Mouse (Mus musculus) liver, embryonic 15.5 days (tissue): ENCODE data around the gene Zfp987. TPM values are rescaled to one million over a fixed set of nuclear protein-coding genes. Genes with fewer than 3 reads are reported as not detected.
"Not testable (repeated sequence)": the region's sequence is repeated elsewhere in the genome, so short reads cannot be mapped to it uniquely, and the experiment has no call there.

Source experiments
- ATAC-seq: fragments of 200-750 bp; cut with Nextera tagmentation; 2 replicates; pipeline ENCODE4 v1.8.0; 2017; ENCODE audit warnings: moderate number of reproducible peaks, mild to moderate bottlenecking, moderate library complexity; ENCODE audit not compliant: insufficient read depth
- H3K27ac ChIP-seq: fragments of 300-500 bp; sonication (generic); replicated peaks from 2 replicates; pipeline ENCODE4 v1.5.1; 2015; ENCODE audit warnings: mild to moderate bottlenecking, inconsistent platforms
- H3K27me3 ChIP-seq: fragments of 300-500 bp; sonication (generic); 2 replicates; pipeline ENCODE4 v1.6.1; 2015; ENCODE audit warnings: mild to moderate bottlenecking, inconsistent platforms
- H3K36me3 ChIP-seq: fragments of 300-500 bp; sonication (generic); replicated peaks from 2 replicates; pipeline ENCODE4 v1.6.1; 2015; ENCODE audit warnings: moderate library complexity, mild to moderate bottlenecking, inconsistent platforms
- H3K4me1 ChIP-seq: fragments of 300-500 bp; sonication (generic); replicated peaks from 2 replicates; pipeline ENCODE4 v1.6.1; 2015; ENCODE audit warnings: inconsistent platforms
- H3K4me2 ChIP-seq: fragments of 300-500 bp; sonication (generic); 2 replicates; pipeline ENCODE4 v1.6.1; 2015; ENCODE audit warnings: moderate library complexity, mild to moderate bottlenecking, inconsistent platforms
- H3K4me3 ChIP-seq: fragments of 300-500 bp; sonication (generic); replicated peaks from 2 replicates; pipeline ENCODE4 v1.5.1; 2015; ENCODE audit warnings: mild to moderate bottlenecking, inconsistent platforms
- H3K9ac ChIP-seq: fragments of 300-500 bp; sonication (generic); 2 replicates; pipeline ENCODE4 v1.6.1; 2015; ENCODE audit warnings: moderate library complexity, mild to moderate bottlenecking, inconsistent platforms
- H3K9me3 ChIP-seq: fragments of 300-500 bp; sonication (generic); replicated peaks from 2 replicates; pipeline ENCODE4 v1.6.1; 2016; ENCODE audit warnings: inconsistent platforms
- WGBS: fragments of 180-500 bp; shearing (Covaris S2); methylation state at CpG from one replicate; pipeline ENCODE4 v1.1.7; 2015; ENCODE audit warnings: mixed read lengths; ENCODE audit not compliant: insufficient replicate concordance; 5-methylcytosine and 5-hydroxymethylcytosine counted together
- polyA plus RNA-seq: library from polyadenylated mRNA; unstranded; fragments of >200 nt; fragmentation: Nextera tagmentation; extraction: Ambion mirVana; gene quantifications from 2 replicates; pipeline ENCODE4 v1.2.1, GENCODE M21; 2015

The Zfp987 gene
- 0.10 TPM in 2 replicates for polyA plus RNA-seq

DNA sequence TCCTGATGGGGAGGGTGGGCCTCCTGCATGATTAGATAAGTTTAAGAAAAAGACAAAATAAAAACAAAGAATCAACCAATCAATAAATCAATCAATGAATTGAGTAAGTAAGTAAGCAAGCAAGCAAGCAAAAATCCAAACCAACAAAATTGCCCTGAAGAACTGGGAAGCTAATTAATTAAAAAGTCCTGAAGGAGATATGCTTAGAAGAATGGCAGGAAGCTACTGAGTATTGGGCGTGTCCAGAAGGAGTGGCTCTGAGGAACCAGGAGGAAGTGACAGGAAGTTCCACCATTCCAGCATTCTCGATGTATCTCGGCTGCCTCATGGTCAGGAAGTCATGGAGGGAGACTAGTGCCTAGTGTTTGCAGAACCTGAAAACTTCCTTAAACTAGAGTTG lies at the start of gene Zfp987:
Zfp987 (plus strand) TSS at position 301 of the 400 bp plus-strand sequence.
- not testable (repeated sequence) for H3K4me2 ChIP-seq, ATAC-seq, H3K9me3 ChIP-seq, H3K36me3 ChIP-seq, H3K4me3 ChIP-seq, H3K9ac ChIP-seq, H3K27ac ChIP-seq, H3K27me3 ChIP-seq, H3K4me1 ChIP-seq
- 61% methylated on average over 3 of the region's 3 CpGs for WGBS

DNA sequence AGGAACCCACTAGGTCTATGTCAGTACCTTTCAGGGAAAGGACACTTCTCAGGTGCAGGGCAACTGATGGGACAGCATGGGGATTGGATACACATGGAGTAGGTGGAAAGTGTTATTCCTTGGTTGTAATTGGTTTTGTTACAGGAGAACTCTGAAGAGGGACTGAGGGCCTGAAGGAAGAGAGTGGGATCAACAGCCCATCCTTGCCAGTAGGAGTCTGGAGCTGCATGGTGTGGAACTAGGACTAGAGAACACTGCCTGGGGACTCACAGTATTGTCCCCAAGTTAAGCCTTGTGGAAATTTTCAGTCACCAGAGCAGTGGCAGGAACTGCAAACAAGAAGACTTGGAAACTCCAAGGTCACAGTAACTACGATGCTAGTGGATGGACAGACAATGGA lies 44.6 kb upstream of the Zfp987 start:
- 49% methylated on average over 1 of the region's 1 CpGs for WGBS
- ATAC-seq, H3K27me3 ChIP-seq: not testable (repeated sequence)

DNA sequence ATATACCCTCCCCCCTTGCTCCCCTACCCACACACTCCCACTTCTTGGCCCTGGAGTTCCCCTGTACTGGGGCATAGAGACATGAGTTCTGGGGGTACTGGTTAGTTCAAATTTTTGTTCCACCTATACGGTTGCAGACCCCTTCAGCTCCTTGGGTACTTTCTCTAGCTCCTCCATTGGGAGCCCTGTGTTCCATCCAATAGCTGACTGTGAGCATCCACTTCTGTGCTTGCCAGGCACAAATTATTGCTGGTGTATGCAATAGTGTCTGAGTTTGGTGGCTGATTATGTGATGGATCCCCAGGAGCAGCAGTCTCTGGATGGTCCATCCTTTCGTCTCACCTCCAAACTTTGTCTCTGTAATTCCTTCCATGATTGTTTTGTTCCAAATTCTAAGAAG lies 43.7 kb upstream of the Zfp987 start:
- not testable (repeated sequence) for H3K4me2 ChIP-seq, H3K4me1 ChIP-seq, H3K4me3 ChIP-seq, H3K36me3 ChIP-seq, ATAC-seq, H3K27me3 ChIP-seq, H3K9ac ChIP-seq, H3K27ac ChIP-seq, H3K9me3 ChIP-seq
- WGBS = 63% methylated on average over 2 of the region's 2 CpGs

More for the DNA sequence above, 44.6 kb upstream of the Zfp987 start:
- not testable (repeated sequence) for H3K36me3 ChIP-seq, H3K9me3 ChIP-seq, H3K27ac ChIP-seq, H3K4me2 ChIP-seq, H3K9ac ChIP-seq, H3K4me1 ChIP-seq, H3K4me3 ChIP-seq

DNA sequence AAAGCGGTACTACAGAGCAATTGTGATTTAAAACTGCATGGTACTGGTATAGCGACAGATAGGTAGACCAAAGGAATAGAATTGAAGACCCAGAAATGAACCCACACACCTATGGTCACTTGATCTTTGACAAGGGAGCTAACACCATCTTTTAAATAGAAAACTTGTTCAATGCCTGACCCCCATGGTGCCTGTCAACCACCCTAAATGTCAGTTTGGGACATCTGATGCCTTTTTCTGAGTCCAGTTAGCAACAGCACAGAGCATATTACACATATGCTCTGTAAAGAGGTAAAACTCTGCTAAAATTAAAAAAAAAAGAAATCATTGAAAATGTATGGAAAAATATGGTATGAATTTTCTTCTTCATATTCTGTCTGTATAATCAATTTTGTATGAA lies 41.8 kb upstream of the Zfp987 start:
- Histone ChIP-seq H3K36me3 (no peaks in the 10 kb centered on the region), H3K4me1 (no peaks in the 10 kb centered on the region), H3K9me3 (0 out of 2 replicates have a peak, but pooled peaks cover 3% of the 10 kb centered on the region), H3K9ac (no peak overlapping the region), H3K27me3 (no peaks in the 10 kb centered on the region), H3K4me2 (no peak overlapping the region), H3K4me3 (no peak overlapping the region), H3K27ac (no peak overlapping the region)
- WGBS = 50% methylated on average over 2 of the region's 2 CpGs
- ATAC-seq = no peak

DNA sequence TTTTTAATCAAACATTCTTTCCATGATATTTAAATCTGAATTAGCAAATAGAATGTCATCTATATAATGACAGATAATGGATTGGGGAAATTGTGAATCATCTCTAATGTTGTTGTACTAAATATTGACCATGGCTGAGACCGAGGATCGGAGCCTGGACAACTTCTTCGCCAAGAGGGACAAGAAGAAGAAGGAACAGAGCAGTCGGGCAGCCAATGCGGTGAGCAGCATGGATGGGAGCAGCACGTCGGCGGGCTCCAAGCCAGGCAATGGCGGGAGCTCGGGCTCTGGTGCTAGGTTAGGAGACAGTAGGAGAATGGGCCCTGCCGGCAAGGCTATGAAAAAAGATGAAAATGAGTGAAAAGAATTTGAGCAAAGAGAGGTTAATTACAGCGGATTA lies 38.5 kb upstream of the Zfp987 start:
- H3K4me2 ChIP-seq, H3K9me3 ChIP-seq, H3K9ac ChIP-seq, H3K4me3 ChIP-seq, ATAC-seq, H3K36me3 ChIP-seq, H3K4me1 ChIP-seq, H3K27me3 ChIP-seq, H3K27ac ChIP-seq: not testable (repeated sequence)
- WGBS = 71% methylated on average over 12 of the region's 12 CpGs

DNA sequence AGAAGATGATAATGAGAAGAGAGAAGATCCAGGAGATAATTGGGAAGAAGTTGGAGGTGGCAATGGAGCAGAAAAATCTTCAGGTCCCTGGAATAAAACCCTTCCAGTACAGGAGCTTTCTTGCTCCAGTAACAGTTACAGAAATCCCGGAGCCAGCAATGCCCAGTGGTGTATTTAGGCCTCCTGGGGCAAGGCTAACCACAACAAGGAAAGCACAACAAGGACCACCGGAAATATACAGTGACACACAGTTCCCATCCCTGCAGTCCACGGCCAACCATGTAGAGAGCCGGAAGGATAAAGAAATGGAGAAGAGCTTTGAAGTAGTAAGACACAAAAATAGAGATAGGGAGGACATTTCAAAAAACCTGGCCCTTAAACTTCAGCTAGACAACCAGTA lies 38.0 kb upstream of the Zfp987 start:
- H3K4me2 ChIP-seq, H3K27me3 ChIP-seq, H3K36me3 ChIP-seq, H3K4me1 ChIP-seq, H3K9ac ChIP-seq, H3K4me3 ChIP-seq, H3K9me3 ChIP-seq, H3K27ac ChIP-seq, ATAC-seq: not testable (repeated sequence)
- 73% methylated on average over 4 of the region's 4 CpGs for WGBS

DNA sequence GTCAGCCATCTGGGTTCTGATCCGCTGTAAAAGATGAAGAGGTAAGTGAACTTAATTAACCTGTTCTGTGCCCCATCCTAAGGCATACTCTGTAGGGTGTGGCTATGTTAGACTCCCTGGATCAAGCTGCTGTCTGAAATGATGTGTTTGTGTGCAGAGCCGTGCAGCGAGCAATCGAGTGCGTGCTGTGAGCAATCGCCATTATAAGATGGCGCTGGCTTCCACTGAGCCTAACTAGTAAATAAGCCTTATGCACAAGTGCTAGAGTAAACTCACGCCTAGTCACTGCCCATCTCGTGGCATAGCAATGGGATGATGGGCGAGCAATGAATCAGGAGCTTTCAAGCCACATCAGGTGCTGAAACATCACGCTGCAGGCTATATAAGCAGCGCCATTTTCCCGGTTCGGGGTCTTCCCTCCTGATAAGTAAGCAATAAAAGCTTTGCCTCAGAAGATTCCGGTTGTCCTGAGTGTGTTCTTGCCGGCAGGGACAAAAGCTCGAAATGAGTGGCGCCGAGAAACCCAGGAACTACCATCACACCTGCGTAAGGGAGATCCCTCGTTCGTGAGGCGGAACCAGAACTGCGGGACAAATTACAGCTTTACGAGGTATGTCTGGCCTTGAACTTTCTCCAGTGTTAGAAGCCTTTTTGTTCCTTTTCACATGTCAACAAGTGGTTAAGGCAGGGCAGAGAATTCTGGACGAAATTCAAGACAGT lies 37.0 kb upstream of the Zfp987 start:
- H3K9ac ChIP-seq, H3K4me3 ChIP-seq, H3K4me2 ChIP-seq, ATAC-seq, H3K4me1 ChIP-seq, H3K36me3 ChIP-seq, H3K27ac ChIP-seq, H3K27me3 ChIP-seq: not testable (repeated sequence)
- 0 out of 2 replicates have a peak, but pooled peaks cover 11% of the 10 kb centered on the region for H3K9me3 ChIP-seq
- 77% methylated on average over 25 of the region's 26 CpGs for WGBS

DNA sequence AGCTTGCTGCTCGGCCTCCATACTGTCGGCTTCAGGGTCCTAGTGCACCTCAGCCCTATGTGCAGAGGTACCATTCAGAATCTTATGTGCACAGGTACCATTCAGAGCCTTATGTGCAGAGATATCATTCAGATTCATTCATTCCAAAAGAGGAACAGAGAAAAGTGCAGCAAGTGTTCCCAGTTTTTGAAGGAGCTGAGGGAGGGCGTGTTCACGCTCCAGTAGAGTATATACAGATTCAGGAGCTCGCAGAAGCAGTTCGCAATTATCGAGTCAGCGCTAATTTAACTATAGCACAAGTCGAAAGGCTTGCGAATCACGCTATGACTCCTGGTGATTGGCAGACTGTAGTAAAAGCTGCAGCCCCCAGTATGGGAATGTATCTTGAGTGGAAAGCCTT lies 36.0 kb upstream of the Zfp987 start:
- H3K9ac ChIP-seq, H3K27ac ChIP-seq, H3K4me1 ChIP-seq, H3K36me3 ChIP-seq, H3K27me3 ChIP-seq, H3K4me3 ChIP-seq, H3K4me2 ChIP-seq, ATAC-seq: not testable (repeated sequence)
- H3K9me3 ChIP-seq = 0 out of 2 replicates have a peak, but pooled peaks cover 11% of the 10 kb centered on the region
- WGBS = 74% methylated on average over 11 of the region's 11 CpGs

DNA sequence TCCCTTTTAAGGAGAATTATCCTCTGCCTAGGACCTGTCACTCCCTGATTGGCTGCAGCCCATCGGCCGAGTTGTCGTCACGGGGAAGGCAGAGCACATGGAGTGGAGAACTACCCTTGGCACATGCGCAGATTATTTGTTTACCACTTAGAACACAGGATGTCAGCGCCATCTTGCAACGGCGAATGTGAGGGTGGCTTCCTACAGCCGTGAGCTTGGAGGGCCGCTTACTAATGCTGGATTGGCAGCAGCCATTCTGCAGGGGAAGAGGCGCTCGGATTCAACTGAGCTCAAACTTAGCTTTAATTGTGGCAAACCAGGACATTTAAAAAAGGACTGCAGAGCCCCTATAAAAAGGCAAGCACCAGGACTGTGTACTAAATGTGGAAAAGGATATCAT lies 35.1 kb upstream of the Zfp987 start:
- H3K4me2 ChIP-seq, H3K4me3 ChIP-seq, H3K9ac ChIP-seq, H3K36me3 ChIP-seq, H3K27me3 ChIP-seq, ATAC-seq, H3K27ac ChIP-seq, H3K4me1 ChIP-seq: not testable (repeated sequence)
- 0 out of 2 replicates have a peak, but pooled peaks cover 11% of the 10 kb centered on the region for H3K9me3 ChIP-seq
- WGBS = 83% methylated on average over 12 of the region's 12 CpGs

DNA sequence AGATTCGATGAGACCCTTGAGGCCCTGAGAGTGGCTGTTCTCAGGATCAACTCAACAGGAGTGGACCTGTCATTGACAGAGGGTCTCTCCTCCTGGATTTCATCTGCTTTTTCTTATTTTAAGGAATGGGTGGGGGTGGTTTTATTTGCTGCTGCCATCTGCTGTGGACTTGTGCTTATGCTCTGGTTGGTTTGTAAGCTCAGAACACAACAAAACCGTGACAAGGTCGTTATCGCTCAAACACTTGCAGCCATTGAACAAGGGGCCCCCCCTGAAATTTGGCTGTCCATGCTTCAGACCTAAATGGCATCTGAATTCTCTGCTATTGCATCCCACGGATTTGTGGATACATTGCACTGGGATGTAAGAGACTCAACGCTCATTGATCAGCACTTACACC lies 34.1 kb upstream of the Zfp987 start:
- 0 out of 2 replicates have a peak, but pooled peaks cover 15% of the 10 kb centered on the region for H3K9me3 ChIP-seq
- H3K4me2 ChIP-seq, H3K4me3 ChIP-seq, H3K36me3 ChIP-seq, ATAC-seq, H3K4me1 ChIP-seq, H3K27ac ChIP-seq, H3K27me3 ChIP-seq, H3K9ac ChIP-seq: not testable (repeated sequence)
- 58% methylated on average over 6 of the region's 6 CpGs for WGBS

DNA sequence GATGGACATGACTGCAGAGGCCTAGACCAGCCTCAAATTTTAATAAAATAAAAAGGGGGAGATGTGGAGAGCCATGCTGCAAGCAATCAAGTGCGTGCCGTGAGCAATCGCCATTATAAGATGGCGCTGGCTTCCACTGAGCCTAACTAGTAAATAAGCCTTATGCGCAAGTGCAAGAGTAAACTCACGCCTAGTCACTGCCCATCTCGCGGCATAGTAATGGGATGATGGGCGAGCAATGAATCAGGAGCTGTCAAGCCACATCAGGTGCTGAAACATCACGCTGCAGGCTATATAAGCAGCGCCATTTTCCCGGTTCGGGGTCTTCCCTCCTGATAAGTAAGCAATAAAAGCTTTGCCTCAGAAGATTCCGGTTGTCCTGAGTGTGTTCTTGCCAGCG lies 33.5 kb upstream of the Zfp987 start:
- H3K36me3 ChIP-seq, H3K9ac ChIP-seq, H3K4me1 ChIP-seq, H3K27ac ChIP-seq, H3K4me2 ChIP-seq, H3K4me3 ChIP-seq, ATAC-seq, H3K27me3 ChIP-seq: not testable (repeated sequence)
- H3K9me3 ChIP-seq = 0 out of 2 replicates have a peak, but pooled peaks cover 14% of the 10 kb centered on the region
- 78% methylated on average over 15 of the region's 15 CpGs for WGBS

DNA sequence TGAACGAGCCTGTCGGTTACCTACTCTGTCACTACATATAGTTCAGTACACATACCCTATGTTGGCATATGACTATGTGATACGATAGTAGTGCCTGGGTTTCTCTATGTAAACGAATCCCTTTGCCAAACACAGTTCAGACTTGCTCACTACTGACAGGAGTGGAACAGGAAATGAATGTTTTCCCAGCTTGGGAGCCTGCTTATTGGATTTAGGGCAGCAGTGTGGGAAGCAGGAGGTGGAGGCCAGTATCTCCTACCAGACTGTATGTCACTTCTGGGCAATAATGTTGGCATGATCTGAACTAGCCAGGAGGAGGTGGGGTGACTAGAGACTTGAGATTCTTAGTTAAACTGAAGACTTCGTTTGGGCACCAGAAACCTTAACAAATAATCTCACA lies 32.3 kb upstream of the Zfp987 start:
- not testable (repeated sequence) for H3K4me3 ChIP-seq, H3K36me3 ChIP-seq, H3K4me2 ChIP-seq, H3K27me3 ChIP-seq, H3K9ac ChIP-seq, H3K27ac ChIP-seq, ATAC-seq, H3K4me1 ChIP-seq
- 45% methylated on average over 5 of the region's 5 CpGs for WGBS
- H3K9me3 ChIP-seq = 0 out of 2 replicates have a peak, but pooled peaks cover 12% of the 10 kb centered on the region
